Mouse (Mus musculus): ENCODE results near the gene Ror1. TPM values are rescaled to one million over a fixed set of nuclear protein-coding genes. Genes with fewer than 3 reads are reported as not detected.

The Ror1 gene
- polyA plus RNA-seq, 1 experiment from 2014 or later, result 13.0 TPM

DNA sequence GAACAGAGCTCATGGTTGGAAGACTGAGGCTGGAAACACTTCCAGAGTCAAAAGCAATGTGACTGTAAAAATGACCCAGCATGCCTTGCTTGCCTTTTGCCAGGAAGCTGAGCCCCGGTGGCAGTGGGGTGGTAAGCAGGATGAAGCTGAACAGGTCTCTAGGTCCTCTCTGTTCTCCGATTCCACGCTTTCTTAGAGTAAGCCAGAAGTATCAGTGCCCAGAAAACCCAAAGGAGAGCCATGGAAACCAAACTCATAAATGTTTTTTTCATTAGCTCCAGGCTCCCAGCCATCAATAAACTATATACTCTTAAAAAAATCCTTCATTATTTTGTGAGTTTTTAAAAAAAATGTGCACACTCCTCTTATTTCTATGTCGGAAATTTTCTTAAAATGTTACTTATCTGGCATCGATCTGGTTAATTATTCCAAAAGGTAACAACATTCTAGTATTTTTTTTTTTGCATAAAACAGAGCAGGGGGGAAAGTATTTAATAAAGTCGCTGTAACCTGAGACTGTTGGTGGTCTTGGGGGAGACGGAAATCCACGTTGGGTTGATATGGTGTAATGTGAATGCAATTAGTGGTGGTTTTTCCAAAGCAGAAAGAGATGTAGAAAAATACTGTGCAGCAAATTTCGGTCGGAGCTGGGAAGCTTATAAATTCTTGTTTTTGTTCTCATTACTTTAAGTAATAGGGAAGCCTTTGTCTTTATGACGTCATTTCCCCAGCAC, 41.7 kb downstream of the Ror1 start:
- Histone ChIP-seq H3K4me3 (ENCODE audit: low read length) (no peak overlapping the region), H3K9ac (ENCODE audit: low read length) (no peak overlapping the region), H3K9me3 (ENCODE audit: control insufficient read depth, low read length) (no peaks in the 10 kb centered on the region), H3K27me3 (ENCODE audit: control insufficient read depth, insufficient read depth, low read depth, low read length) (no peaks in the 10 kb centered on the region), H3K27ac (ENCODE audit: low read length) (no peak overlapping the region), H3K4me1 (replicated peaks; ENCODE audit: control insufficient read depth, insufficient read depth, low read length) (peaks cover 12% of the 10 kb centered on the region), H3K4me2 (ENCODE audit: low read depth, low read length) (no peak overlapping the region), H3K36me3 (ENCODE audit: control insufficient read depth, insufficient read depth, low read length) (no peaks in the 10 kb centered on the region)
- WGBS, result 84% methylated on average over 11 of the region's 11 CpGs
- no peak for ATAC-seq (ENCODE audit: low read depth)

DNA sequence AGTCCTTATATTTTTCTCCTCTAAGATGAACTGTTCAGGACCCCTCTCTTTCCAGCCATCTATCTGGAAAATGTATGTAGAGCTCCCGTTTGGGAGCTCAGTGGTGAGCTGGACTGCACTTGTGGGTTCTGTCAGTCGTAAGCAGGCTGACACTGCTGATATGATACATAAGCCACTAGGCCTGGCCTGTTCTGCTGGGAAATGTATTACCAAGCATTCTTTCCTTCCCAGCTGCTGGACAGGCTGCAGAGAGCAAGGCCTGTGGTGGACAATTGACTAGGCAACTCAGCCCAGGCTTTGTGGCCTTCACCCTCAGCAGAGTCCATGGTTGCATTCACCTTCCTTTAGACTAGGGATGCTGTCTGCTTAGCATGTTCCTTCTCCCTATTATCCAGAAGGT, 46.0 kb downstream of the Ror1 start:
- no peaks in the 10 kb centered on the region for H3K36me3 ChIP-seq (ENCODE audit: control insufficient read depth, insufficient read depth, low read length)
- H3K4me3 ChIP-seq (ENCODE audit: low read length), result no peak overlapping the region
- no peak overlapping the region for H3K4me2 ChIP-seq (ENCODE audit: low read depth, low read length)
- WGBS, result 50% methylated on average over 2 of the region's 2 CpGs
- no peak overlapping the region for H3K27ac ChIP-seq (ENCODE audit: low read length)
- H3K4me1 ChIP-seq (replicated peaks; ENCODE audit: control insufficient read depth, insufficient read depth, low read length), result peaks cover 7% of the 10 kb centered on the region
- 0 out of 2 replicates have a peak, but pooled peaks have one; percentile 48 for ATAC-seq (ENCODE audit: low read depth)
- no peaks in the 10 kb centered on the region for H3K27me3 ChIP-seq (ENCODE audit: control insufficient read depth, insufficient read depth, low read depth, low read length)
- no peak overlapping the region for H3K9ac ChIP-seq (ENCODE audit: low read length)
- no peaks in the 10 kb centered on the region for H3K9me3 ChIP-seq (ENCODE audit: control insufficient read depth, low read length)

DNA sequence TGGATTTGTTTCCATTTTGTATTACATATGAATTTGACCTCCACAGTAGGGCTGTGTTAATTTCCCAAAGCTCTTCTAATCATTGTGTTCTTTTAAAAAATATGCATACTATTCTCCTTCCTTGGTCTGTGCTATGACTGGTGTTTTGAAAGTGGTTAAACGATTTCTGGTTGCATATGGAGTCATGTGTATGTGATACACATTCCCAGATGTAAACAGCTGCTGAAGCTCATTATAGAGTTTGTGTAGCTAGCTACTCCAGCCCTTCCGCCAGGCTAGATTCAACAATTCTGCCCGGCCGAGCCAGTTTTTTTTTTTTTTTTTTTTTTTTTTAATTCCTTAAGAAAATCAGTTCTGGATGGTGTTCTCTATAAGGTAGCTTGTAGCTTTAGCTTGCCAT, 49.2 kb downstream of the Ror1 start:
- Histone ChIP-seq H3K9me3 (ENCODE audit: control insufficient read depth, low read length) (no peaks in the 10 kb centered on the region), H3K4me1 (replicated peaks; ENCODE audit: control insufficient read depth, insufficient read depth, low read length) (peaks cover 7% of the 10 kb centered on the region)
- 9% methylated on average over 4 of the region's 4 CpGs for WGBS

DNA sequence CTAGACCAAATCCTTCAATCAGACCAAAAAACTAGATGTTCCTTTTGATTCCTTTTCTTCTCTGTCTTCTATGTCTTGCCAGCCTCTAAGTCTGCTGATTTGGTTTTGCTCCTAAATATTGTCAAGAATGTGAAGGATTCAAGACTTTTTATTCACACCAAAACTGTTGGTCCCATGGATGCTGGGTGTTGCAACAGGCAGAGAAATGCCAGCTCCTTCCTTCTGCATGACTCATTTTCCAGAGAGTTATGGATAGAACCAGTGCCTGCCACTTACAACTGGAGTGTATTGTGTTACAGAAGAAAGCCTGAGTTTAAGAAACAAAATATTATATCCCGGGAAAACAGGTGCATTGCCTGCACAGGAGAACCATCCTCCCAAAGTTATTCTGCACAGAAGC, 55.2 kb downstream of the Ror1 start:
- WGBS, result 90% methylated on average over 1 of the region's 1 CpGs

More for the DNA sequence above, 49.2 kb downstream of the Ror1 start:
- H3K9ac ChIP-seq (ENCODE audit: low read length), result no peak overlapping the region
- no peaks in the 10 kb centered on the region for H3K36me3 ChIP-seq (ENCODE audit: control insufficient read depth, insufficient read depth, low read length)
- H3K27me3 ChIP-seq (ENCODE audit: control insufficient read depth, insufficient read depth, low read depth, low read length), result no peaks in the 10 kb centered on the region
- H3K4me3 ChIP-seq (ENCODE audit: low read length), result no peak overlapping the region
- peak; percentile 90 for ATAC-seq (ENCODE audit: low read depth)
- peak overlapping the region; percentile 64 for H3K27ac ChIP-seq (ENCODE audit: low read length)
- no peak overlapping the region for H3K4me2 ChIP-seq (ENCODE audit: low read depth, low read length)

DNA sequence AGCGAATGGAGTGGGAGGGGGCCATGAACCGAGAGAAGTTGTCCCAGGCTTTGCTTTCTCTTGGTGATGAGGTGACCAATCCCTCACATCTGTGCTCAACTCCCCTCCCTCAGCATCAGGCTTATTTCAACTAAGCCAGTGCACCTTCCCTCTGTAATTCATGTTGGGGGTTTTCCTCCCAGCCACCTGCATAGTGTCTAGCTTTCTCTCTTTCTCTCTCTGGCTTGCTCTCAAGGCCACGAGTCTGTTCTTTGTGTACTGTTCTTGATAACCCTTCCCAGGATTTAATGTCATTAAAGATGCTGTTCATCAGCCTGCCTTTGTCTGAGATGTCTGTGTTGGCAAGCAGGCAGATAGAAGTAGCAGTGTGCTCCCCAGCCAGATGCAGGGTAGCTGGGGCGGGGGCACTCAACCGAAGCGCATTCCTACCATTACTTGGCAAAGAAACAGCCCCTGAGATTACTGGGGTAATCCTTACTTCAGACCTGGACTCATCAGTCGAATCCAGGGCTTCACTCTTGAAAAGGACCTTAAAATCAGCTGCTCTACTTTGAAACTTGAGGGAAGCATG, 59.1 kb downstream of the Ror1 start:
- Histone ChIP-seq H3K27me3 (ENCODE audit: control insufficient read depth, insufficient read depth, low read depth, low read length) (no peaks in the 10 kb centered on the region), H3K4me2 (ENCODE audit: low read depth, low read length) (no peak overlapping the region), H3K36me3 (ENCODE audit: control insufficient read depth, insufficient read depth, low read length) (no peaks in the 10 kb centered on the region), H3K9ac (ENCODE audit: low read length) (no peak overlapping the region), H3K9me3 (ENCODE audit: control insufficient read depth, low read length) (no peaks in the 10 kb centered on the region), H3K4me1 (replicated peaks; ENCODE audit: control insufficient read depth, insufficient read depth, low read length) (no peaks in the 10 kb centered on the region), H3K27ac (ENCODE audit: low read length) (no peak overlapping the region), H3K4me3 (ENCODE audit: low read length) (no peak overlapping the region)
- WGBS, result 62% methylated on average over 7 of the region's 7 CpGs
- no peak for ATAC-seq (ENCODE audit: low read depth)

More for the DNA sequence above, 55.2 kb downstream of the Ror1 start:
- Histone ChIP-seq H3K27me3 (ENCODE audit: control insufficient read depth, insufficient read depth, low read depth, low read length) (no peaks in the 10 kb centered on the region), H3K36me3 (ENCODE audit: control insufficient read depth, insufficient read depth, low read length) (no peaks in the 10 kb centered on the region), H3K4me2 (ENCODE audit: low read depth, low read length) (no peak overlapping the region), H3K4me1 (replicated peaks; ENCODE audit: control insufficient read depth, insufficient read depth, low read length) (no peaks in the 10 kb centered on the region; the same call in 1 of the 2 replicates), H3K9ac (ENCODE audit: low read length) (no peak overlapping the region), H3K9me3 (ENCODE audit: control insufficient read depth, low read length) (no peaks in the 10 kb centered on the region), H3K4me3 (ENCODE audit: low read length) (no peak overlapping the region), H3K27ac (ENCODE audit: low read length) (no peak overlapping the region)
- ATAC-seq (ENCODE audit: low read depth), result no peak

DNA sequence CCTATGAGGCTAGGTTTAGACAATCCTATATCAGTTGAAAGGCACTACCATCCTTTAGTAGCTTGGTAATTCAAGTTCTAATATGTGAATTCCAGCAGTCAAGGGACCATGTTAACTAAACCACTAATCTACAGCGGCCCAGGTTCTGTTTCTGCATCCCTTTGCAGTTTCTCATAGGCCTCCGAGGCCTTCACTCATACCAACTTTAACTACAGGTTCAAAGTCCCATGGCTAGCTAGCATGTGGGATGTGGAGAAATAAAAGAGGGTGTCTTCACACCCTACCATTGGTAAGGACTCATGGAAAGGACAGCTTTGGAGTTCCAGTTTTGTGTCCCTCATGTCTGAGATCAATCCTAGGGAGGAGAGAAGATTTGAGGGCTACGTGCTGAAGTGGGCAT, 60.1 kb downstream of the Ror1 start:
- ATAC-seq (ENCODE audit: low read depth), result no peak
- no peaks in the 10 kb centered on the region for H3K4me1 ChIP-seq (replicated peaks; ENCODE audit: control insufficient read depth, insufficient read depth, low read length)
- 90% methylated on average over 3 of the region's 3 CpGs for WGBS
- no peaks in the 10 kb centered on the region for H3K27me3 ChIP-seq (ENCODE audit: control insufficient read depth, insufficient read depth, low read depth, low read length)
- H3K4me2 ChIP-seq (ENCODE audit: low read depth, low read length), result no peak overlapping the region
- H3K27ac ChIP-seq (ENCODE audit: low read length), result no peak overlapping the region
- H3K9me3 ChIP-seq (ENCODE audit: control insufficient read depth, low read length), result no peaks in the 10 kb centered on the region
- no peak overlapping the region for H3K9ac ChIP-seq (ENCODE audit: low read length)
- H3K36me3 ChIP-seq (ENCODE audit: control insufficient read depth, insufficient read depth, low read length), result no peaks in the 10 kb centered on the region
- H3K4me3 ChIP-seq (ENCODE audit: low read length), result no peak overlapping the region

DNA sequence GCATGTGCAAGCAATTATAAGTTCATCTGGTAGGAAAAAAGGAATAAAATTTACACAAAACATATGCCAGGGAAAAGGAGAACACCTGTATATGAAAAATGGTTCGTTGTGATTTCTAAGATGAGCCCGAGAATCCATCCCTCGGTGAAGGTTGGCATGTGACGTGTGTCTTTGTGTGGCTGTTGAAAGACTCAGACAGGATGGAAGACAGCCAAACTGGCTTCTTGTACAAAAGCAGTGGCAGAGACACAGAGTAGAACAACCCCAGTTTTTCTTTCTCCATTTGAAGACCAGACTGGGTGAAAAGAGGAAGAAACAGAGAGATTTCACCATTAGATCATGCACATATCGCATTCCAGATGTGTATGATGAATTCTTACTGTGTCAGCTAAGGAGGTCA, 62.8 kb downstream of the Ror1 start:
- Histone ChIP-seq H3K4me1 (replicated peaks; ENCODE audit: control insufficient read depth, insufficient read depth, low read length) (peaks cover 4% of the 10 kb centered on the region; the same call in 1 of the 2 replicates), H3K4me3 (ENCODE audit: low read length) (no peak overlapping the region), H3K27me3 (ENCODE audit: control insufficient read depth, insufficient read depth, low read depth, low read length) (no peaks in the 10 kb centered on the region), H3K4me2 (ENCODE audit: low read depth, low read length) (no peak overlapping the region), H3K36me3 (ENCODE audit: control insufficient read depth, insufficient read depth, low read length) (no peaks in the 10 kb centered on the region), H3K9me3 (ENCODE audit: control insufficient read depth, low read length) (no peaks in the 10 kb centered on the region), H3K27ac (ENCODE audit: low read length) (no peak overlapping the region), H3K9ac (ENCODE audit: low read length) (no peak overlapping the region)
- ATAC-seq (ENCODE audit: low read depth), result no peak
- 82% methylated on average over 5 of the region's 5 CpGs for WGBS

DNA sequence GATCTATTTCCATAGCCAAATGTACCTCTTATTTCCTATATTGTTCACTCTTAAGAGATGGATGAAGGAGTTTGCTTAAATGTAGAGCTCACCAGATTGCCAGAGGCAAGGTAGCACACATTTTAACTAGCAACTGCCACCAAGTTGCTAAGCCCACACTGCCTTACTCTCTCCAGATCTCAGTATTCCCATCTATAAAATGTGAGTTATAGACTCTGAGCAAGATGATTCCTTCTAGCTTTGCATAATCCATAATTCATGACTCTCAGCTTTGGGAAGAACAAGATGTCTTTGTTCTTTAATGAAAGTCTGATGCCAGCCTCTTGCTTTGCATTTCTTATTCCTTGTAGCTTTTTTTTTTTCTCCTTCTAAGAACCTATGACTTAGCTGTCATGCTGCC, 64.6 kb downstream of the Ror1 start:
- no peak overlapping the region for H3K9ac ChIP-seq (ENCODE audit: low read length)
- H3K36me3 ChIP-seq (ENCODE audit: control insufficient read depth, insufficient read depth, low read length), result no peaks in the 10 kb centered on the region
- no peak overlapping the region for H3K4me3 ChIP-seq (ENCODE audit: low read length)

DNA sequence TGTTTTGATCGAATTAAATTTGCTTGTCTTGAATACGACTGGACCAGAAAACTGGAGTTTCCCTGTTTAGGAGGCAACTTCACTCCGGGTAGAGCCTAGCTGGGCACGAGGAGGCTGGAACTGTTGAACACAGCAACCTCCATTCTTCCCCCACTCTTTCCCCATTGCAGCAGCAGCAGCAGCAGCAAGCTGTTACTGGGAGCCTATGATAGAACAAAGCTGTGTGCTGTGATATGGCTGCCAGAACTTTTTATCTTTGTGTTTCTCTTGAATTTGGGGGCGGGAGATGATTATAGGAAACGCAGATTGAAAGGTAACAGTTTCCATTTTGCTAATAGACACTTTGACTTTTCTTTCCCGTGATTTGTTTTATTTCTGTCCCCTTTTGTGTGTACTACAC, 70.2 kb downstream of the Ror1 start:
- peak; percentile 68 for ATAC-seq (ENCODE audit: low read depth)
- Histone ChIP-seq H3K36me3 (ENCODE audit: control insufficient read depth, insufficient read depth, low read length) (no peaks in the 10 kb centered on the region), H3K9me3 (ENCODE audit: control insufficient read depth, low read length) (no peaks in the 10 kb centered on the region), H3K27me3 (ENCODE audit: control insufficient read depth, insufficient read depth, low read depth, low read length) (no peaks in the 10 kb centered on the region), H3K4me1 (replicated peaks; ENCODE audit: control insufficient read depth, insufficient read depth, low read length) (peaks cover 34% of the 10 kb centered on the region), H3K27ac (ENCODE audit: low read length) (peak overlapping the region; percentile 35), H3K9ac (ENCODE audit: low read length) (no peak overlapping the region), H3K4me3 (ENCODE audit: low read length) (no peak overlapping the region), H3K4me2 (ENCODE audit: low read depth, low read length) (no peak overlapping the region)
- WGBS, result 52% methylated on average over 7 of the region's 7 CpGs

More for the DNA sequence above, 64.6 kb downstream of the Ror1 start:
- no peak overlapping the region for H3K4me2 ChIP-seq (ENCODE audit: low read depth, low read length)
- H3K27me3 ChIP-seq (ENCODE audit: control insufficient read depth, insufficient read depth, low read depth, low read length), result no peaks in the 10 kb centered on the region
- no peaks in the 10 kb centered on the region for H3K9me3 ChIP-seq (ENCODE audit: control insufficient read depth, low read length)
- H3K27ac ChIP-seq (ENCODE audit: low read length), result no peak overlapping the region
- H3K4me1 ChIP-seq (replicated peaks; ENCODE audit: control insufficient read depth, insufficient read depth, low read length), result peaks cover 6% of the 10 kb centered on the region; the same call in 1 of the 2 replicates
- no peak for ATAC-seq (ENCODE audit: low read depth)

Data from lung, embryonic 16.5 days (tissue).